Mouse (Mus musculus): ENCODE measurements around the gene Txlna. TPM values are rescaled to one million over a fixed set of nuclear protein-coding genes. Genes with fewer than 3 reads are reported as not detected.

The Txlna gene
- polyA plus RNA-seq (2012; rRNA removed; ENCODE audit: low replicate concordance): 30.1 and 36.2 TPM in 2 replicates

GRCm38 (mm10) chr4:129640638-129641467 lies at the start of gene Txlna:
Txlna (minus strand) TSS chr4:129641065.

GRCm38 (mm10) chr4:129672083-129672877 lies 31.4 kb upstream of the Txlna start, which contains the start of gene Kpna6:
Kpna6 (minus strand) TSS chr4:129672767.

GRCm38 (mm10) chr4:129623681-129624091 lies 17.2 kb downstream of the Txlna start, which contains the start of gene Ccdc28b:
Ccdc28b (minus strand) TSS chr4:129623947.

GRCm38 (mm10) chr4:129618786-129619691 lies 21.8 kb downstream of the Txlna start, which contains the start of gene Iqcc:
Iqcc (minus strand) TSS chr4:129619099.

GRCm38 (mm10) chr4:129614093-129614492 lies 26.8 kb downstream of the Txlna start, which contains the start of gene Dcdc2b:
Dcdc2b (minus strand) TSS chr4:129614257.

GRCm38 (mm10) chr4:129600233-129601158 lies 40.4 kb downstream of the Txlna start, which contains the start of the genes Eif3i and Tmem234:
Eif3i (minus strand) TSS chr4:129600648.
Tmem234 (plus strand) TSS chr4:129600668.

GRCm38 (mm10) chr4:129578466-129578865 lies 62.4 kb downstream of the Txlna start, which contains the start of gene Fam167b:
Fam167b (minus strand) TSS chr4:129578549.

Other genes with a start within 250 kb of the Txlna start
- gene Zbtb8b, start 200.2 kb downstream of the Txlna start, polyA plus RNA-seq (2012; rRNA removed; ENCODE audit: low replicate concordance): 0.49 and 0.75 TPM in 2 replicates
- gene Bsdc1, start 179.5 kb downstream of the Txlna start, polyA plus RNA-seq (2012; rRNA removed; ENCODE audit: low replicate concordance): 16.3 and 19.6 TPM in 2 replicates
- not detected in 2 replicates for gene Tssk3, start 150.0 kb downstream of the Txlna start, polyA plus RNA-seq (2012; rRNA removed; ENCODE audit: low replicate concordance)
- 0.80 TPM in 1 of 2 replicates, not detected in the other for gene Fam229a, start 149.9 kb downstream of the Txlna start, polyA plus RNA-seq (2012; rRNA removed; ENCODE audit: low replicate concordance)
- 45.2 and 71.8 TPM in 2 replicates for gene Marcksl1, start 127.5 kb downstream of the Txlna start, polyA plus RNA-seq (2012; rRNA removed; ENCODE audit: low replicate concordance)
- 48.9 and 65.4 TPM in 2 replicates for gene Hdac1, start 98.4 kb downstream of the Txlna start, polyA plus RNA-seq (2012; rRNA removed; ENCODE audit: low replicate concordance)
- 83.2 and 90.2 TPM in 2 replicates for gene Lck, start 67.4 kb downstream of the Txlna start, polyA plus RNA-seq (2012; rRNA removed; ENCODE audit: low replicate concordance)
- gene Fam167b, start 62.5 kb downstream of the Txlna start, polyA plus RNA-seq (2012; rRNA removed; ENCODE audit: low replicate concordance): 5.7 and 7.0 TPM in 2 replicates
- 207 and 300 TPM in 2 replicates for gene Eif3i, start 40.4 kb downstream of the Txlna start, polyA plus RNA-seq (2012; rRNA removed; ENCODE audit: low replicate concordance)
- 162 and 188 TPM in 2 replicates for gene Tmem234, start 40.4 kb downstream of the Txlna start, polyA plus RNA-seq (2012; rRNA removed; ENCODE audit: low replicate concordance)
- 2.0 and 2.8 TPM in 2 replicates for gene Dcdc2b, start 26.8 kb downstream of the Txlna start, polyA plus RNA-seq (2012; rRNA removed; ENCODE audit: low replicate concordance)
- 42.1 and 57.1 TPM in 2 replicates for gene Iqcc, start 22.0 kb downstream of the Txlna start, polyA plus RNA-seq (2012; rRNA removed; ENCODE audit: low replicate concordance)
- 20.3 and 21.3 TPM in 2 replicates for gene Ccdc28b, start 17.1 kb downstream of the Txlna start, polyA plus RNA-seq (2012; rRNA removed; ENCODE audit: low replicate concordance)
- 25.7 and 52.9 TPM in 2 replicates for gene Kpna6, start 31.7 kb upstream of the Txlna start, polyA plus RNA-seq (2012; rRNA removed; ENCODE audit: low replicate concordance)
- 33.4 and 41.8 TPM in 2 replicates for gene Tmem39b, start 55.8 kb upstream of the Txlna start, polyA plus RNA-seq (2012; rRNA removed; ENCODE audit: low replicate concordance)
- gene Khdrbs1, start 101.2 kb upstream of the Txlna start, polyA plus RNA-seq (2012; rRNA removed; ENCODE audit: low replicate concordance): 15.1 and 85.6 TPM in 2 replicates
- gene Ptp4a2, start 170.2 kb upstream of the Txlna start, polyA plus RNA-seq (2012; rRNA removed; ENCODE audit: low replicate concordance): 41.6 and 80.5 TPM in 2 replicates